Comparison of ENCODE assay signal across 8 mouse cellular contexts in genomic region chr15:98977759-98978408, GRCm38 (mm10). TPM values are rescaled to one million over a fixed set of nuclear protein-coding genes. Genes with fewer than 3 reads are reported as not detected.
DNase-seq lines count a peak whose midpoint lies in the region; ATAC-seq and TF ChIP-seq lines count a peak whose summit lies in the region.

No protein-coding gene starts in this region.

- no peaks in the 10 kb centered on the region for H3K9me3 ChIP-seq in hindbrain, embryonic 14.5 days (ENCODE audit: control insufficient read depth, low read length)
- no peaks in the 10 kb centered on the region for H3K9me3 ChIP-seq in limb, embryonic 14.5 days (ENCODE audit: control insufficient read depth, low read length)

- H3K4me3 ChIP-seq in hindbrain, embryonic 14.5 days (replicated peaks; ENCODE audit: low read length): peak overlapping the region; percentile 7
- H3K4me3 ChIP-seq in limb, embryonic 14.5 days (replicated peaks; ENCODE audit: low read length): no peak overlapping the region

- WGBS in hindbrain, embryonic 14.5 days: 25% methylated on average over 14 of the region's 14 CpGs
- WGBS in limb, embryonic 14.5 days: 39% methylated on average over 14 of the region's 14 CpGs

- H3K9ac ChIP-seq in hindbrain, embryonic 14.5 days: peak overlapping the region; percentile 52
- peak overlapping the region; percentile 13 for H3K9ac ChIP-seq in limb, embryonic 14.5 days (ENCODE audit: low read depth, low read length, severe bottlenecking)

- H3K4me2 ChIP-seq in hindbrain, embryonic 14.5 days (replicated peaks): peak overlapping the region; percentile 47
- H3K4me2 ChIP-seq in limb, embryonic 14.5 days (replicated peaks; ENCODE audit: low read depth, low read length, severe bottlenecking): peak overlapping the region; percentile 27

- no peak for TF ChIP-seq POLR2A in limb, embryonic 14.5 days (IDR thresholded peaks at IDR 0.05; ENCODE audit: borderline replicate concordance, extremely low read depth, insufficient read depth, insufficient read length)

- H3K27me3 ChIP-seq in hindbrain, embryonic 14.5 days (ENCODE audit: control insufficient read depth, insufficient read depth, low read length): no peaks in the 10 kb centered on the region
- H3K27me3 ChIP-seq in limb, embryonic 14.5 days (ENCODE audit: control insufficient read depth, insufficient read depth, low read length): no peaks in the 10 kb centered on the region

- peak; percentile 51 to 56 for DNase-seq in cerebellum, postnatal 36 days
- DNase-seq in cerebellum, adult 9-11 months: no peak
- peak; percentile 45 to 71 for DNase-seq in adrenal gland, adult 18-20 months (ENCODE audit: low spot score in 2 of 2)
- DNase-seq in gastrocnemius, adult 8-10 months (ENCODE audit: low spot score in 2 of 2): peak; percentile 91 to 94
- peak; percentile 91 for DNase-seq in hindbrain, embryonic 14.5 days (ENCODE audit: low spot score)
- DNase-seq in limb, embryonic 14.5 days (ENCODE audit: low spot score): peak; percentile 85
- peak; percentile 74 for DNase-seq in ovary, postnatal 36 days (ENCODE audit: low spot score)
- no peak for DNase-seq in thymus, postnatal 10 days (ENCODE audit: low spot score in 2 of 2)

- peak; percentile 67; the same call in 1 of the 2 replicates for ATAC-seq in hindbrain, embryonic 14.5 days (ENCODE audit: low FRiP score)
- peak; percentile 64 for ATAC-seq in limb, embryonic 14.5 days (ENCODE audit: low FRiP score, low read depth)

- H3K36me3 ChIP-seq in hindbrain, embryonic 14.5 days (replicated peaks; ENCODE audit: control insufficient read depth, insufficient read depth): no peaks in the 10 kb centered on the region
- H3K36me3 ChIP-seq in limb, embryonic 14.5 days (ENCODE audit: control insufficient read depth, insufficient read depth, low read length): no peaks in the 10 kb centered on the region

- H3K4me1 ChIP-seq in hindbrain, embryonic 14.5 days (replicated peaks; ENCODE audit: control insufficient read depth, insufficient read depth, low read length): peaks cover 49% of the 10 kb centered on the region
- peaks cover 20% of the 10 kb centered on the region for H3K4me1 ChIP-seq in limb, embryonic 14.5 days (ENCODE audit: control insufficient read depth, insufficient read depth, low read length)

- H3K27ac ChIP-seq in hindbrain, embryonic 14.5 days: peak overlapping the region; percentile 92
- H3K27ac ChIP-seq in limb, embryonic 14.5 days (replicated peaks; ENCODE audit: low read depth, low read length): peak overlapping the region; percentile 63

RNA-seq across cellular contexts. Expression of gene Tuba1a, which starts 24.4 kb away (rescaled TPM):
- 100 to 1,000 TPM in 1 of 2 experiments, 10 to 100 TPM in 1; 74.3 to 169 TPM for total RNA-seq in adrenal gland, adult 18-20 months (2021)
- total RNA-seq in gastrocnemius, adult 8-10 months (2022): 10 to 100 TPM; 12.6 to 24.0 (median 18.4) TPM
- polyA plus RNA-seq in hindbrain, embryonic 14.5 days (2014; fragmentation: Nextera tagmentation; extraction: Ambion mirVana): 14,408 and 15,410 TPM in 2 replicates
- 1,030 and 1,250 TPM in 2 replicates for polyA plus RNA-seq in limb, embryonic 14.5 days (2012; rRNA removed)
- polyA plus RNA-seq in limb, embryonic 14.5 days (2014; fragmentation: Nextera tagmentation; extraction: Ambion mirVana): 1,263 and 1,288 TPM in 2 replicates

RNA-seq across cellular contexts. Expression of gene Gm49450, which starts 24.5 kb away (rescaled TPM):
- not detected for total RNA-seq in adrenal gland, adult 18-20 months (2021)
- not detected for total RNA-seq in gastrocnemius, adult 8-10 months (2022)
- polyA plus RNA-seq in hindbrain, embryonic 14.5 days (2014; fragmentation: Nextera tagmentation; extraction: Ambion mirVana): not detected in 2 replicates
- polyA plus RNA-seq in limb, embryonic 14.5 days (2012; rRNA removed): 15.1 and 159 TPM in 2 replicates
- polyA plus RNA-seq in limb, embryonic 14.5 days (2014; fragmentation: Nextera tagmentation; extraction: Ambion mirVana): not detected in 2 replicates

RNA-seq across cellular contexts. Expression of gene Tuba1b, which starts 43.5 kb away (rescaled TPM):
- total RNA-seq in adrenal gland, adult 18-20 months (2021): 100 to 1,000 TPM; 193 to 255 TPM
- total RNA-seq in gastrocnemius, adult 8-10 months (2022): 10 to 100 TPM; 12.6 to 24.6 (median 20.3) TPM
- 1,223 and 1,455 TPM in 2 replicates for polyA plus RNA-seq in hindbrain, embryonic 14.5 days (2014; fragmentation: Nextera tagmentation; extraction: Ambion mirVana)
- polyA plus RNA-seq in limb, embryonic 14.5 days (2012; rRNA removed): 2,384 and 3,894 TPM in 2 replicates
- 1,587 and 1,605 TPM in 2 replicates for polyA plus RNA-seq in limb, embryonic 14.5 days (2014; fragmentation: Nextera tagmentation; extraction: Ambion mirVana)

RNA-seq across cellular contexts. Expression of gene Tuba1c, which starts 51.8 kb away (rescaled TPM):
- 100 to 1,000 TPM; 235 to 284 TPM for total RNA-seq in adrenal gland, adult 18-20 months (2021)
- 1 to 10 TPM; 5.7 to 7.8 (median 6.8) TPM for total RNA-seq in gastrocnemius, adult 8-10 months (2022)
- polyA plus RNA-seq in hindbrain, embryonic 14.5 days (2014; fragmentation: Nextera tagmentation; extraction: Ambion mirVana): 21.7 and 24.2 TPM in 2 replicates
- polyA plus RNA-seq in limb, embryonic 14.5 days (2012; rRNA removed): 192 and 293 TPM in 2 replicates
- 150 and 162 TPM in 2 replicates for polyA plus RNA-seq in limb, embryonic 14.5 days (2014; fragmentation: Nextera tagmentation; extraction: Ambion mirVana)

RNA-seq across cellular contexts. Expression of gene Lmbr1l, which starts 59.9 kb away (rescaled TPM):
- total RNA-seq in adrenal gland, adult 18-20 months (2021): 10 to 100 TPM; 12.1 to 14.0 TPM
- total RNA-seq in gastrocnemius, adult 8-10 months (2022): 1 to 10 TPM; 3.7 to 5.0 (median 4.2) TPM
- polyA plus RNA-seq in hindbrain, embryonic 14.5 days (2014; fragmentation: Nextera tagmentation; extraction: Ambion mirVana): 6.4 and 8.1 TPM in 2 replicates
- polyA plus RNA-seq in limb, embryonic 14.5 days (2012; rRNA removed): 66.8 and 145 TPM in 2 replicates
- polyA plus RNA-seq in limb, embryonic 14.5 days (2014; fragmentation: Nextera tagmentation; extraction: Ambion mirVana): 5.5 and 7.8 TPM in 2 replicates

Comparison
In these comparisons a context has a peak if more than half of its experiments do, and no peak if none do; other contexts are left out.
1. DNase-seq: peak in cerebellum, postnatal 36 days (2 of 2), adrenal gland, adult 18-20 months (2 of 2), gastrocnemius, adult 8-10 months (2 of 2), hindbrain, embryonic 14.5 days (single experiment), limb, embryonic 14.5 days (single experiment) and ovary, postnatal 36 days (single experiment); none in cerebellum, adult 9-11 months (single experiment) and thymus, postnatal 10 days (0 of 2).
2. RNA of gene Tuba1b, which starts 43.5 kb away (total RNA-seq): 193 to 255 TPM in adrenal gland, adult 18-20 months; 12.6 to 24.6 TPM in gastrocnemius, adult 8-10 months; every median in the first group is over 4 times any median in the second.